Mouse (Mus musculus): ENCODE measurements around the gene Podxl. TPM values are rescaled to one million over a fixed set of nuclear protein-coding genes. Genes with fewer than 3 reads are reported as not detected.

Gene Podxl
- polyA plus RNA-seq, 1 experiment: 2.2 TPM

- no peaks in the 10 kb centered on the region for H3K27me3 ChIP-seq (ENCODE audit: control insufficient read depth, insufficient read depth, low read length)
- H3K4me1 ChIP-seq (ENCODE audit: control insufficient read depth, insufficient read depth, low read length): peaks cover 3% of the 10 kb centered on the region; the same call in 1 of the 2 replicates
- H3K27ac ChIP-seq (ENCODE audit: control insufficient read depth, insufficient read depth, low read depth, low read length): peak overlapping the region; percentile 67
- H3K4me3 ChIP-seq (ENCODE audit: control insufficient read depth, low read depth, low read length): no peak overlapping the region
- H3K36me3 ChIP-seq (ENCODE audit: control insufficient read depth, insufficient read depth, low read length): no peaks in the 10 kb centered on the region
- TF ChIP-seq POLR2A (IDR thresholded peaks at IDR 0.05; ENCODE audit: control insufficient read depth, low read depth, low read length): no peak
- no peak for TF ChIP-seq CTCF (IDR thresholded peaks at IDR 0.05; ENCODE audit: control insufficient read depth, insufficient read depth, insufficient replicate concordance, low read depth, low read length)
Measured at GRCm38 (mm10) chr6:31517681-31518337, 46.0 kb downstream of the Podxl start.

DNA sequence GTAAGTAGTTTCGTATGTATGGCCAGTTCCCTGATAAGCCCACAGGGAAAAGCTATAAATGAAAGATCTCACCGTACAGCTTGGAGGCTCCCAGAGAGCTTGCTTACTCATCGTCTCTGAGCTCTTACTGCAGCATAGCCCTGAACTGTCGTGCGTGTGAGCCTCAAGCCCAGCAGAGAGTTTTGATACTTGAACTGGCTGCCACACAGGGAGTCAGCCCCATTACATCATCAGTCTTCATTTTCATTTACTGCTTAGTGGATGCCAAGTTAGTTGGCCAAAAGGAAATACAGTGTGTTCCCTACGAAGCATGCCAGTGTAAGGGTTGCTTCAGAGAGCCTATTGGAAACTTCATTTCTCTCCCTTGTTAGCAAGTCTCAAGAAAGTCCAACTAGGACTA lies 50.1 kb downstream of the Podxl start:
- no peak for TF ChIP-seq POLR2A (IDR thresholded peaks at IDR 0.05; ENCODE audit: control insufficient read depth, low read depth, low read length)
- TF ChIP-seq CTCF (IDR thresholded peaks at IDR 0.05; ENCODE audit: control insufficient read depth, insufficient read depth, insufficient replicate concordance, low read depth, low read length): no peak
- H3K27ac ChIP-seq (ENCODE audit: control insufficient read depth, insufficient read depth, low read depth, low read length): 0 out of 2 replicates have a peak overlapping the region, but pooled peaks have one; percentile 12
- no peak overlapping the region for H3K4me3 ChIP-seq (ENCODE audit: control insufficient read depth, low read depth, low read length)
- H3K27me3 ChIP-seq (ENCODE audit: control insufficient read depth, insufficient read depth, low read length): no peaks in the 10 kb centered on the region
- H3K4me1 ChIP-seq (ENCODE audit: control insufficient read depth, insufficient read depth, low read length): peaks cover 3% of the 10 kb centered on the region; the same call in 1 of the 2 replicates
- H3K36me3 ChIP-seq (ENCODE audit: control insufficient read depth, insufficient read depth, low read length): no peaks in the 10 kb centered on the region

GRCm38 (mm10) chr6:31502614-31503013 lies 61.2 kb downstream of the Podxl start:
- H3K4me3 ChIP-seq (ENCODE audit: control insufficient read depth, low read depth, low read length): no peak overlapping the region
- no peak for TF ChIP-seq CTCF (IDR thresholded peaks at IDR 0.05; ENCODE audit: control insufficient read depth, insufficient read depth, insufficient replicate concordance, low read depth, low read length)
- TF ChIP-seq POLR2A (IDR thresholded peaks at IDR 0.05; ENCODE audit: control insufficient read depth, low read depth, low read length): no peak
- peaks cover 2% of the 10 kb centered on the region; the same call in 1 of the 2 replicates for H3K36me3 ChIP-seq (ENCODE audit: control insufficient read depth, insufficient read depth, low read length)
- H3K27me3 ChIP-seq (ENCODE audit: control insufficient read depth, insufficient read depth, low read length): no peaks in the 10 kb centered on the region
- no peak overlapping the region for H3K27ac ChIP-seq (ENCODE audit: control insufficient read depth, insufficient read depth, low read depth, low read length)
- no peaks in the 10 kb centered on the region for H3K4me1 ChIP-seq (ENCODE audit: control insufficient read depth, insufficient read depth, low read length)

DNA sequence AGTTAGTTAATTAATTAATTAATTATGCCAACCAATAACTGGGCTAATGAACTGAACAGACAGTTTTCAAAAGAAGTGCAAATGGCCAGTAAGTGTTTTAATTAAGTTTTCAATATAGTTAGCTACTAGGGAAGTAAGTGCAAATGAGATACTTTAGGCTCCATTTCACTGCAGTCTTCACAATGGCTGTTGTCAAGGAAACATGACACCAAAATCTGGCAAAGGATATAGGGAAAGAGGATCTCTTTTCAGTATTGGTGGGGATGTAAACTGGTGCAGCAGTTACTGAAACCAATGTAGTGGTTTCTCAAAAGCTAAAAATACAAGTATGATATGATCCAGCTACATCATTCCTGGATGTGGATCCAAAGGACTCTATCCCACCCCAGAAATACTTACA lies 63.1 kb downstream of the Podxl start:
- no peaks in the 10 kb centered on the region for H3K4me1 ChIP-seq (ENCODE audit: control insufficient read depth, insufficient read depth, low read length)
- no peaks in the 10 kb centered on the region for H3K27me3 ChIP-seq (ENCODE audit: control insufficient read depth, insufficient read depth, low read length)
- H3K36me3 ChIP-seq (ENCODE audit: control insufficient read depth, insufficient read depth, low read length): peaks cover 2% of the 10 kb centered on the region; the same call in 1 of the 2 replicates
- H3K27ac ChIP-seq (ENCODE audit: control insufficient read depth, insufficient read depth, low read depth, low read length): no peak overlapping the region
- no peak overlapping the region for H3K4me3 ChIP-seq (ENCODE audit: control insufficient read depth, low read depth, low read length)
- TF ChIP-seq POLR2A (IDR thresholded peaks at IDR 0.05; ENCODE audit: control insufficient read depth, low read depth, low read length): no peak
- no peak for TF ChIP-seq CTCF (IDR thresholded peaks at IDR 0.05; ENCODE audit: control insufficient read depth, insufficient read depth, insufficient replicate concordance, low read depth, low read length)

GRCm38 (mm10) chr6:31500260-31500659 lies 63.5 kb downstream of the Podxl start:
- H3K4me3 ChIP-seq (ENCODE audit: control insufficient read depth, low read depth, low read length): no peak overlapping the region
- TF ChIP-seq POLR2A (IDR thresholded peaks at IDR 0.05; ENCODE audit: control insufficient read depth, low read depth, low read length) (no peak), CTCF (IDR thresholded peaks at IDR 0.05; ENCODE audit: control insufficient read depth, insufficient read depth, insufficient replicate concordance, low read depth, low read length) (no peak)
- peaks cover 2% of the 10 kb centered on the region; the same call in 1 of the 2 replicates for H3K36me3 ChIP-seq (ENCODE audit: control insufficient read depth, insufficient read depth, low read length)
- H3K27me3 ChIP-seq (ENCODE audit: control insufficient read depth, insufficient read depth, low read length): no peaks in the 10 kb centered on the region
- H3K4me1 ChIP-seq (ENCODE audit: control insufficient read depth, insufficient read depth, low read length): no peaks in the 10 kb centered on the region
- no peak overlapping the region for H3K27ac ChIP-seq (ENCODE audit: control insufficient read depth, insufficient read depth, low read depth, low read length)

DNA sequence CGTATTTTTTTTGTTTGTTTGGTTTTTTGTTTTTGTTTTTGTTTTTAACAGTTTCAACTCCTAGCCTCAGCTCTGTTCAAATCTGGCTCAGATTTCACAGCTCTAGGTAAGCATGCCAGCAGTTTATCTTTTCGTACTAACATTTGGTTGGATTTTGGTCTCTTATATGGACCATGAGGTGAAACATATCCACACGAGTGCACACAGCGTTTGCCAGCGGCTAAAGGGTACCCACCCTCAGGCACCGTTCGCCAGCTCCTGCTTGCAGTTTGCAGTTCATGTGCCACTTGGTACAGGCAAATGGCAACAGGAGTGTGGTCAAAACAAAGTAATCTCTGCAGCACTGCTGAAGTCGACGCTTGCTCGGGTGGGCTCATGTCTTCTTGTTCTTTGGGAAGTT lies 63.9 kb downstream of the Podxl start:
- TF ChIP-seq CTCF (IDR thresholded peaks at IDR 0.05; ENCODE audit: control insufficient read depth, insufficient read depth, insufficient replicate concordance, low read depth, low read length): no peak
- TF ChIP-seq POLR2A (IDR thresholded peaks at IDR 0.05; ENCODE audit: control insufficient read depth, low read depth, low read length): no peak
- Histone ChIP-seq H3K4me1 (ENCODE audit: control insufficient read depth, insufficient read depth, low read length) (no peaks in the 10 kb centered on the region), H3K36me3 (ENCODE audit: control insufficient read depth, insufficient read depth, low read length) (peaks cover 2% of the 10 kb centered on the region; the same call in 1 of the 2 replicates), H3K4me3 (ENCODE audit: control insufficient read depth, low read depth, low read length) (no peak overlapping the region), H3K27me3 (ENCODE audit: control insufficient read depth, insufficient read depth, low read length) (no peaks in the 10 kb centered on the region), H3K27ac (ENCODE audit: control insufficient read depth, insufficient read depth, low read depth, low read length) (no peak overlapping the region)

DNA sequence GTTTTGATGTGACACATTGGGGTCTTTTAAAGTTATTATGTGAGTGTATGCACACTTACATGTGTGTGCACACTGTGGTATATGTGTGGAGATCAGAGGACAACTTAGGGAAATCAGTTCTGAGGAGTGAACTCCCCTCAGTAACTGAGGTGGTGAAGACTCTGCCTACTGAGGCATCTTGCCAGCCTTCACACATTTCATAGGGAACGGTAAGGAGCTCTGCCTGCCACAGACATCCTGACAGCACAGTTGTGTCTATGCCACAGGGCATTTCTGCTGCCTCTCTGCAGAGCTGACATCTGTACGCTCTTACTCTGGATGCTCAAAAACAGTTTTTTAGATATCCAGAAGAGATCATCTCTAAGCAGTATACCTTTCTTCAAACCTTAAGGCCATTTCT lies 67.6 kb downstream of the Podxl start:
- no peak overlapping the region for H3K27ac ChIP-seq (ENCODE audit: control insufficient read depth, insufficient read depth, low read depth, low read length)
- no peaks in the 10 kb centered on the region for H3K4me1 ChIP-seq (ENCODE audit: control insufficient read depth, insufficient read depth, low read length)
- TF ChIP-seq POLR2A (IDR thresholded peaks at IDR 0.05; ENCODE audit: control insufficient read depth, low read depth, low read length) (no peak), CTCF (IDR thresholded peaks at IDR 0.05; ENCODE audit: control insufficient read depth, insufficient read depth, insufficient replicate concordance, low read depth, low read length) (no peak)
- peaks cover 2% of the 10 kb centered on the region; the same call in 1 of the 2 replicates for H3K36me3 ChIP-seq (ENCODE audit: control insufficient read depth, insufficient read depth, low read length)
- no peak overlapping the region for H3K4me3 ChIP-seq (ENCODE audit: control insufficient read depth, low read depth, low read length)
- no peaks in the 10 kb centered on the region for H3K27me3 ChIP-seq (ENCODE audit: control insufficient read depth, insufficient read depth, low read length)
